Mouse (Mus musculus) monocyte, adult 2 months (primary cell): ENCODE results near the gene Trap1.
"Not testable (repeated sequence)": the region's sequence is repeated elsewhere in the genome, so short reads cannot be mapped to it uniquely, and the experiment has no call there.

Experiments used
- DNase-seq, 2 experiments: peaks; one replicate each; pipeline ENCODE4 v3.0.0; 2022; ENCODE audit warnings: low spot score in 2 of 2, low read depth in 1 of 2

Gene Trap1

GRCm38 (mm10) chr16:4036807-4037206, 40.8 kb downstream of the Trap1 start, which contains the start of gene Dnase1:
Gene Dnase1 (plus strand): TSS chr16:4036942.
- no peak for DNase-seq

- no peak for DNase-seq
These were observed 42.1 kb downstream of the Trap1 start for GRCm38 (mm10) chr16:4035575-4035974.

- no peak for DNase-seq
These were observed 43.2 kb downstream of the Trap1 start for GRCm38 (mm10) chr16:4034476-4034875.

GRCm38 (mm10) chr16:4033971-4034370, 43.7 kb downstream of the Trap1 start:
- DNase-seq: no peak

GRCm38 (mm10) chr16:4032341-4032748, 45.3 kb downstream of the Trap1 start:
- DNase-seq: no peak

- no peak for DNase-seq
These were observed 46.0 kb downstream of the Trap1 start for GRCm38 (mm10) chr16:4031441-4032274.

- DNase-seq: no peak
These were observed 47.1 kb downstream of the Trap1 start for GRCm38 (mm10) chr16:4030501-4030900.

GRCm38 (mm10) chr16:4029371-4029841, 48.2 kb downstream of the Trap1 start:
- DNase-seq: no peak

GRCm38 (mm10) chr16:4027211-4027610, 50.4 kb downstream of the Trap1 start:
- DNase-seq: no peak

GRCm38 (mm10) chr16:4026672-4027071, 51.0 kb downstream of the Trap1 start:
- no peak for DNase-seq

GRCm38 (mm10) chr16:4022719-4023118, 54.9 kb downstream of the Trap1 start:
- no peak for DNase-seq

- no peak for DNase-seq
These were observed 56.4 kb downstream of the Trap1 start for GRCm38 (mm10) chr16:4021241-4021640.

- not testable (repeated sequence) for DNase-seq
These were observed 60.2 kb downstream of the Trap1 start for GRCm38 (mm10) chr16:4017466-4017865.

GRCm38 (mm10) chr16:4016786-4017185, 60.8 kb downstream of the Trap1 start:
- DNase-seq: not testable (repeated sequence)

GRCm38 (mm10) chr16:4014040-4014668, 63.5 kb downstream of the Trap1 start:
- no peak for DNase-seq

GRCm38 (mm10) chr16:4012882-4013570, 64.6 kb downstream of the Trap1 start:
- no peak for DNase-seq

- DNase-seq: peak; percentile 89 to 92
These were observed 73.9 kb downstream of the Trap1 start, which contains the start of gene Slx4 for GRCm38 (mm10) chr16:4003489-4004398. Gene Slx4 (minus strand): TSS chr16:4003770.
